Mouse (Mus musculus) embryonic facial prominence, embryonic 12.5 days (tissue): ENCODE measurements around the gene Trpm3. TPM values are rescaled to one million over a fixed set of nuclear protein-coding genes. Genes with fewer than 3 reads are reported as not detected.
"Not testable (repeated sequence)": the region's sequence is repeated elsewhere in the genome, so short reads cannot be mapped to it uniquely, and the experiment has no call there.

Source experiments
- ATAC-seq: fragments of 200-750 bp; cut with Nextera tagmentation; 2 replicates; pipeline ENCODE4 v1.8.0; 2017; ENCODE audit not compliant: insufficient number of reproducible peaks, insufficient read depth, low FRiP score, low TSS enrichment
- H3K27ac ChIP-seq: fragments of 300-500 bp; sonication (generic); 2 replicates; pipeline ENCODE4 v1.5.1; 2016; ENCODE audit warnings: mild to moderate bottlenecking
- H3K27me3 ChIP-seq: fragments of 300-500 bp; sonication (generic); 2 replicates; pipeline ENCODE4 v1.6.1; 2016; ENCODE audit warnings: mild to moderate bottlenecking, moderate library complexity
- H3K36me3 ChIP-seq: fragments of 300-500 bp; sonication (generic); 2 replicates; pipeline ENCODE4 v1.6.1; 2016; ENCODE audit warnings: mild to moderate bottlenecking
- H3K4me1 ChIP-seq: fragments of 300-500 bp; sonication (generic); 2 replicates; pipeline ENCODE4 v1.6.1; 2016
- H3K4me2 ChIP-seq: fragments of 300-500 bp; sonication (generic); replicated peaks from 2 replicates; pipeline ENCODE4 v1.6.1; 2016; ENCODE audit warnings: mild to moderate bottlenecking, moderate library complexity
- H3K4me3 ChIP-seq: fragments of 300-500 bp; sonication (generic); 2 replicates; pipeline ENCODE4 v1.5.1; 2016; ENCODE audit warnings: mild to moderate bottlenecking
- H3K9ac ChIP-seq: fragments of 300-500 bp; sonication (generic); 2 replicates; pipeline ENCODE4 v1.6.1; 2016; ENCODE audit warnings: mild to moderate bottlenecking, moderate library complexity
- H3K9me3 ChIP-seq: fragments of 300-500 bp; sonication (generic); 2 replicates; pipeline ENCODE4 v1.6.1; 2016; ENCODE audit warnings: mild to moderate bottlenecking, moderate library complexity
- WGBS: fragments of 180-500 bp; shearing (Covaris S2); methylation state at CpG from one replicate; pipeline ENCODE4 v1.1.7; 2016; 5-methylcytosine and 5-hydroxymethylcytosine counted together
- polyA plus RNA-seq: library from polyadenylated mRNA; unstranded; fragments of >200 nt; fragmentation: Nextera tagmentation; extraction: Ambion mirVana; gene quantifications from 2 replicates; pipeline ENCODE4 v1.2.1, GENCODE M21; 2016

Trpm3 gene
- polyA plus RNA-seq, 1 experiment from 2014 or later, result 12.5 TPM

- no peaks in the 10 kb centered on the region for H3K36me3 ChIP-seq
- no peak overlapping the region for H3K27ac ChIP-seq
- no peaks in the 10 kb centered on the region for H3K27me3 ChIP-seq
- H3K9me3 ChIP-seq, result no peaks in the 10 kb centered on the region
- no peak overlapping the region for H3K4me2 ChIP-seq
- no peaks in the 10 kb centered on the region for H3K4me1 ChIP-seq
- H3K4me3 ChIP-seq, result no peak overlapping the region
- no peak overlapping the region for H3K9ac ChIP-seq
- 90% methylated on average over 2 of the region's 2 CpGs for WGBS
- ATAC-seq, result no peak
These were observed 703.9 kb downstream of the Trpm3 start for GRCm38 (mm10) chr19:22842697-22843096.

GRCm38 (mm10) chr19:22847696-22848095 is 708.9 kb downstream of the Trpm3 start:
- Histone ChIP-seq H3K9ac (no peak overlapping the region), H3K4me2 (no peak overlapping the region), H3K36me3 (no peaks in the 10 kb centered on the region), H3K9me3 (no peaks in the 10 kb centered on the region), H3K27me3 (no peaks in the 10 kb centered on the region), H3K27ac (no peak overlapping the region), H3K4me1 (peaks cover 7% of the 10 kb centered on the region), H3K4me3 (no peak overlapping the region)
- 48% methylated on average over 12 of the region's 12 CpGs for WGBS
- ATAC-seq, result no peak

- no peaks in the 10 kb centered on the region for H3K9me3 ChIP-seq
- no peak for ATAC-seq
- 58% methylated on average over 1 of the region's 1 CpGs for WGBS
- no peak overlapping the region for H3K27ac ChIP-seq
- H3K36me3 ChIP-seq, result no peaks in the 10 kb centered on the region
- peaks cover 7% of the 10 kb centered on the region for H3K4me1 ChIP-seq
- no peak overlapping the region for H3K4me3 ChIP-seq
- H3K27me3 ChIP-seq, result no peaks in the 10 kb centered on the region
- no peak overlapping the region for H3K4me2 ChIP-seq
- H3K9ac ChIP-seq, result no peak overlapping the region
These were observed 709.4 kb downstream of the Trpm3 start for GRCm38 (mm10) chr19:22848251-22848650.

GRCm38 (mm10) chr19:22848783-22849576 is 710.1 kb downstream of the Trpm3 start:
- Histone ChIP-seq H3K36me3 (no peaks in the 10 kb centered on the region), H3K4me2 (no peak overlapping the region), H3K4me1 (peaks cover 7% of the 10 kb centered on the region), H3K27me3 (no peaks in the 10 kb centered on the region), H3K4me3 (no peak overlapping the region), H3K9me3 (no peaks in the 10 kb centered on the region), H3K9ac (no peak overlapping the region), H3K27ac (no peak overlapping the region)
- ATAC-seq, result no peak
- WGBS, result 82% methylated on average over 7 of the region's 7 CpGs

GRCm38 (mm10) chr19:22851423-22851822 is 712.6 kb downstream of the Trpm3 start:
- H3K4me2 ChIP-seq, H3K27me3 ChIP-seq, H3K4me1 ChIP-seq, H3K27ac ChIP-seq, H3K9me3 ChIP-seq, ATAC-seq, H3K36me3 ChIP-seq, H3K4me3 ChIP-seq, H3K9ac ChIP-seq: not testable (repeated sequence)
- 28% methylated on average over 5 of the region's 5 CpGs for WGBS

GRCm38 (mm10) chr19:22859644-22860043 is 720.8 kb downstream of the Trpm3 start:
- Histone ChIP-seq H3K9ac (no peak overlapping the region), H3K4me1 (no peaks in the 10 kb centered on the region), H3K4me2 (no peak overlapping the region), H3K36me3 (no peaks in the 10 kb centered on the region), H3K27ac (no peak overlapping the region), H3K4me3 (no peak overlapping the region), H3K9me3 (no peaks in the 10 kb centered on the region), H3K27me3 (no peaks in the 10 kb centered on the region)
- ATAC-seq, result no peak
- WGBS, result 80% methylated on average over 4 of the region's 4 CpGs

- 85% methylated on average over 5 of the region's 5 CpGs for WGBS
- Histone ChIP-seq H3K27me3 (no peaks in the 10 kb centered on the region), H3K4me1 (no peaks in the 10 kb centered on the region), H3K9ac (no peak overlapping the region), H3K4me3 (no peak overlapping the region), H3K36me3 (no peaks in the 10 kb centered on the region), H3K27ac (no peak overlapping the region), H3K4me2 (no peak overlapping the region), H3K9me3 (no peaks in the 10 kb centered on the region)
- no peak for ATAC-seq
These were observed 728.6 kb downstream of the Trpm3 start for GRCm38 (mm10) chr19:22867456-22867855.

- WGBS, result 93% methylated on average over 2 of the region's 2 CpGs
These were observed 731.0 kb downstream of the Trpm3 start for GRCm38 (mm10) chr19:22869853-22870252.

GRCm38 (mm10) chr19:22872456-22872855 is 733.6 kb downstream of the Trpm3 start:
- Histone ChIP-seq H3K4me1 (no peaks in the 10 kb centered on the region), H3K4me3 (no peak overlapping the region), H3K9me3 (no peaks in the 10 kb centered on the region), H3K27me3 (no peaks in the 10 kb centered on the region), H3K36me3 (no peaks in the 10 kb centered on the region), H3K27ac (no peak overlapping the region), H3K9ac (no peak overlapping the region), H3K4me2 (no peak overlapping the region)
- WGBS, result 65% methylated on average over 5 of the region's 5 CpGs
- ATAC-seq, result no peak

More at GRCm38 (mm10) chr19:22869853-22870252, 731.0 kb downstream of the Trpm3 start:
- Histone ChIP-seq H3K36me3 (no peaks in the 10 kb centered on the region), H3K9ac (no peak overlapping the region), H3K4me2 (no peak overlapping the region), H3K27ac (no peak overlapping the region), H3K4me1 (no peaks in the 10 kb centered on the region), H3K9me3 (no peaks in the 10 kb centered on the region), H3K4me3 (no peak overlapping the region), H3K27me3 (no peaks in the 10 kb centered on the region)
- ATAC-seq, result no peak

GRCm38 (mm10) chr19:22880199-22880598 is 741.4 kb downstream of the Trpm3 start:
- Histone ChIP-seq H3K4me1 (no peaks in the 10 kb centered on the region), H3K9me3 (no peaks in the 10 kb centered on the region), H3K9ac (no peak overlapping the region), H3K36me3 (no peaks in the 10 kb centered on the region), H3K27ac (no peak overlapping the region), H3K4me3 (no peak overlapping the region), H3K4me2 (no peak overlapping the region), H3K27me3 (no peaks in the 10 kb centered on the region)
- ATAC-seq, result no peak
- WGBS, result 62% methylated on average over 1 of the region's 1 CpGs

- no peak overlapping the region for H3K27ac ChIP-seq
- ATAC-seq, result no peak
- no peak overlapping the region for H3K4me2 ChIP-seq
- 69% methylated on average over 3 of the region's 3 CpGs for WGBS
- no peak overlapping the region for H3K9ac ChIP-seq
- no peaks in the 10 kb centered on the region for H3K27me3 ChIP-seq
- H3K36me3 ChIP-seq, result no peaks in the 10 kb centered on the region
- no peaks in the 10 kb centered on the region for H3K4me1 ChIP-seq
- no peak overlapping the region for H3K4me3 ChIP-seq
- no peaks in the 10 kb centered on the region for H3K9me3 ChIP-seq
These were observed 743.8 kb downstream of the Trpm3 start for GRCm38 (mm10) chr19:22882670-22883111.

GRCm38 (mm10) chr19:22883154-22883553 is 744.3 kb downstream of the Trpm3 start:
- no peak overlapping the region for H3K4me3 ChIP-seq
- H3K27ac ChIP-seq, result no peak overlapping the region
- no peaks in the 10 kb centered on the region for H3K4me1 ChIP-seq
- no peak for ATAC-seq
- no peak overlapping the region for H3K9ac ChIP-seq
- H3K27me3 ChIP-seq, result no peaks in the 10 kb centered on the region
- no peaks in the 10 kb centered on the region for H3K36me3 ChIP-seq
- no peak overlapping the region for H3K4me2 ChIP-seq
- 91% methylated on average over 7 of the region's 7 CpGs for WGBS
- no peaks in the 10 kb centered on the region for H3K9me3 ChIP-seq
